Mouse (Mus musculus): ENCODE results near the gene Rhbdl1. TPM values are rescaled to one million over a fixed set of nuclear protein-coding genes. Genes with fewer than 3 reads are reported as not detected.

The Rhbdl1 gene
- polyA plus RNA-seq, 1 experiment from 2014 or later: 2.5 TPM

DNA sequence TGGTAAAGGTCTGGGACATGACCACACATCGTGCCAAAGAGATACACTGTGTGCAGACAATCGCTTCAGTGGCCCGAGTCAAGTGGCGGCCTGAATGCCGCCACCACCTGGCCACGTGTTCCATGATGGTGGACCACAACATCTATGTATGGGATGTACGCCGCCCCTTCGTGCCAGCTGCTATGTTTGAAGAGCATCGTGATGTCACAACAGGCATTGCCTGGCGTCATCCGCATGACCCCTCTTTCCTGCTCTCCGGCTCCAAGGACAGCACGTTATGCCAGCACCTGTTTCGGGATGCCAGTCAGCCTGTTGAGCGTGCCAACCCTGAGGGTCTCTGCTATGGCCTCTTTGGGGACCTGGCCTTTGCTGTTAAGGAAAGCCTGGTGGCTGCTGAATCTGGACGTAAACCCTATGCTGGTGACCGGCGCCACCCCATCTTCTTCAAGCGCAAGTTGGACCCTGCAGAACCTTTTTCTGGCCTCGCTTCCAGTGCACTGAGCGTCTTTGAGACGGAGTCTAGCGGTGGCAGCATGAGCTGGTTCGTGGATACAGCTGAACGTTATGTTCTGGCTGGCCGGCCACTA, 11.0 kb downstream of the Rhbdl1 start:
- Histone ChIP-seq H3K9ac (ENCODE audit: low read length) (no peak overlapping the region), H3K27ac (ENCODE audit: low read length) (no peak overlapping the region), H3K4me2 (ENCODE audit: low read depth, low read length) (no peak overlapping the region), H3K4me3 (replicated peaks; ENCODE audit: low read length) (no peak overlapping the region), H3K4me1 (ENCODE audit: control insufficient read depth, insufficient read depth, low read length) (peaks cover 35% of the 10 kb centered on the region), H3K27me3 (ENCODE audit: control insufficient read depth, insufficient read depth, low read length) (peaks cover 3% of the 10 kb centered on the region; the same call in 1 of the 2 replicates), H3K9me3 (replicated peaks; ENCODE audit: control insufficient read depth, low read length) (no peaks in the 10 kb centered on the region), H3K36me3 (ENCODE audit: control insufficient read depth, insufficient read depth, low read length) (peaks cover 20% of the 10 kb centered on the region)
- no peak for ATAC-seq (ENCODE audit: insufficient read depth, low FRiP score)
- 93% methylated on average over 27 of the region's 27 CpGs for WGBS

DNA sequence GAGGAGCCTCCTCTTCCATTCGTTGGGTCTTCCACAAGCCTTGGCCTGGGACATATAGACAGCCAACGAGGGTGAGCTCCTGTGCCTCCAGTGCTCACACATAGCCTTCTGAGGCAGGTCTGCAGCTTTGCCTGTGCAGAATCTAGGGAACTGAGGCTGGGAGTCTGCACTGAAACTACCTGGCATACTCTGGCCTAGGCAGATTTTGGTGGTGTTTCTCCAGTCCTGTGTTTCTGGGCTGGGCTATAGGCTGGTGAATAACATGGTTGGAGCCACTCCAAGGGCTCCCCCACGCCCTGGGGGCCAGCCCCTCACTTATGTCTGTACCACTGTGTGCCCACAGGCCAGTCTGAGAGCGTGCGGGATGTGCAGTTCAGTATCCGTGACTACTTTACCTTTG, 11.8 kb downstream of the Rhbdl1 start:
- H3K4me3 ChIP-seq (replicated peaks; ENCODE audit: low read length): no peak overlapping the region
- peaks cover 3% of the 10 kb centered on the region; the same call in 1 of the 2 replicates for H3K27me3 ChIP-seq (ENCODE audit: control insufficient read depth, insufficient read depth, low read length)
- H3K36me3 ChIP-seq (ENCODE audit: control insufficient read depth, insufficient read depth, low read length): peaks cover 12% of the 10 kb centered on the region; the same call in 1 of the 2 replicates
- H3K9ac ChIP-seq (ENCODE audit: low read length): no peak overlapping the region; the same call in 1 of the 2 replicates
- no peak for ATAC-seq (ENCODE audit: insufficient read depth, low FRiP score)
- WGBS: 86% methylated on average over 6 of the region's 6 CpGs
- no peak overlapping the region for H3K4me2 ChIP-seq (ENCODE audit: low read depth, low read length)
- no peak overlapping the region for H3K27ac ChIP-seq (ENCODE audit: low read length)
- H3K9me3 ChIP-seq (replicated peaks; ENCODE audit: control insufficient read depth, low read length): no peaks in the 10 kb centered on the region
- H3K4me1 ChIP-seq (ENCODE audit: control insufficient read depth, insufficient read depth, low read length): peaks cover 27% of the 10 kb centered on the region

DNA sequence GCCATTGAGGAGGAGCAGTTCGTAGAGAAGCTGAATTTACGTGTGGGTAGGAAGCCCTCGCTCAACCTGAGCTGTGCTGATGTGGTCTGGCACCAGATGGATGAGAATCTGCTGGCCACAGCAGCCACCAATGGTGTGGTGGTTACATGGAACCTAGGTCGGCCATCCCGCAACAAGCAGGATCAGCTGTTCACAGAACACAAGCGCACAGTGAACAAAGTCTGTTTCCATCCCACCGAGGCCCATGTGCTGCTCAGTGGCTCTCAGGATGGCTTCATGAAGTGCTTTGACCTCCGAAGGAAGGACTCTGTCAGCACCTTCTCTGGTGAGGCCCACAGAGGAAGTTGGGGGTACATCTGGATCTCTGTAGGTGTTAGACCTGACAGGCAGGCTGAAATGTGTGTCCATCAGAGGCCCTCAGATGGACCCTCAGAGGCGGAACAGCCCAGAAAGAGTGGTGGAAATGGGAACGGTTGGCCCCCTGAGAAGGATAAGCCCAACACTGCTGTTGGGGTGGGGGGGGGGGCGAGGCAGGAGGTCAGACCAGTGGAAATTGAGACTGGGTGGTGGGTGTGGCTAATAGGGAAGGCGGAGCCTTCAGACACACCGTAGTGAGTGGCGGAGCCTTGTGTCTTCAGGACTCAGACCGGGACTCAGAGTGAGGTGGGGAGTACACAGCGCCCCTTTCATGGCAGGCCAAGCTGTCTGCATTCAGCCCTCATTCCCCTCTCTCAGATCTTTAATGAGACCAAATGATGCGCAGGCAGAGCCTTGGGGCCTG, 12.5 kb downstream of the Rhbdl1 start:
- peak overlapping the region; percentile 92 for H3K4me2 ChIP-seq (ENCODE audit: low read depth, low read length)
- H3K27ac ChIP-seq (ENCODE audit: low read length): no peak overlapping the region
- H3K9me3 ChIP-seq (replicated peaks; ENCODE audit: control insufficient read depth, low read length): no peaks in the 10 kb centered on the region
- H3K27me3 ChIP-seq (ENCODE audit: control insufficient read depth, insufficient read depth, low read length): peaks cover 8% of the 10 kb centered on the region
- 0 out of 2 replicates have a peak, but pooled peaks cover 12% of the 10 kb centered on the region for H3K36me3 ChIP-seq (ENCODE audit: control insufficient read depth, insufficient read depth, low read length)
- 66% methylated on average over 16 of the region's 17 CpGs for WGBS
- ATAC-seq (ENCODE audit: insufficient read depth, low FRiP score): no peak
- H3K9ac ChIP-seq (ENCODE audit: low read length): peak overlapping the region; percentile 83
- H3K4me1 ChIP-seq (ENCODE audit: control insufficient read depth, insufficient read depth, low read length): peaks cover 20% of the 10 kb centered on the region
- H3K4me3 ChIP-seq (replicated peaks; ENCODE audit: low read length): peak overlapping the region; percentile 67

DNA sequence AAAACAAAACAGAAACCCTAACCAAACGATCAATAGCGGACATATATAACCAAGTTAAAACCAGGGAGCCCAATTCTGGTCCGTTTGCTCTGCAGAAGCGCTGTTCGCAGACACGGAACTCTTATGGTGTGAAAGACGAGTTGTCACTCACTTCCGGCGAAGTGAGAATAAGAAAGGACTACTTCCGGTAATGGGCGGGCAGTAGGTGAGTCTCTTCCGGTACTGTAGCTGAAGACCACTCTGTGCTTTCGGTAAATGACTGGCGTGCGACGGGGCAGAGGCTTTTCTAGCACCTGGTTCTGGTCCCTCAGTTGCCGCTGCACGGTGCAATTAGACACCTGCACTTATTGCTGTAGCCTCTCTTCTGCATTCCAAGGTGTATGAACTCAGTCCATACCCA, 13.6 kb downstream of the Rhbdl1 start, which contains the start of gene Wdr24:
Gene Wdr24, plus strand, starts transcription at position 176 of the 400 bp plus-strand sequence.
- no peaks in the 10 kb centered on the region for H3K9me3 ChIP-seq (replicated peaks; ENCODE audit: control insufficient read depth, low read length)
- H3K27me3 ChIP-seq (ENCODE audit: control insufficient read depth, insufficient read depth, low read length): peaks cover 17% of the 10 kb centered on the region
- H3K36me3 ChIP-seq (ENCODE audit: control insufficient read depth, insufficient read depth, low read length): 0 out of 2 replicates have a peak, but pooled peaks cover 12% of the 10 kb centered on the region
- peak within 1 kb of the TSS; percentile 67 for H3K4me3 ChIP-seq (replicated peaks; ENCODE audit: low read length)
- peak within 1 kb of the TSS; percentile 92 for H3K4me2 ChIP-seq (ENCODE audit: low read depth, low read length)
- H3K9ac ChIP-seq (ENCODE audit: low read length): peak within 1 kb of the TSS; percentile 83
- peaks cover 22% of the 10 kb centered on the region for H3K4me1 ChIP-seq (ENCODE audit: control insufficient read depth, insufficient read depth, low read length)
- 1% methylated on average over 18 of the region's 18 CpGs for WGBS
- H3K27ac ChIP-seq (ENCODE audit: low read length): peak within 1 kb of the TSS; percentile 51
- ATAC-seq (ENCODE audit: insufficient read depth, low FRiP score): peak; percentile 53

DNA sequence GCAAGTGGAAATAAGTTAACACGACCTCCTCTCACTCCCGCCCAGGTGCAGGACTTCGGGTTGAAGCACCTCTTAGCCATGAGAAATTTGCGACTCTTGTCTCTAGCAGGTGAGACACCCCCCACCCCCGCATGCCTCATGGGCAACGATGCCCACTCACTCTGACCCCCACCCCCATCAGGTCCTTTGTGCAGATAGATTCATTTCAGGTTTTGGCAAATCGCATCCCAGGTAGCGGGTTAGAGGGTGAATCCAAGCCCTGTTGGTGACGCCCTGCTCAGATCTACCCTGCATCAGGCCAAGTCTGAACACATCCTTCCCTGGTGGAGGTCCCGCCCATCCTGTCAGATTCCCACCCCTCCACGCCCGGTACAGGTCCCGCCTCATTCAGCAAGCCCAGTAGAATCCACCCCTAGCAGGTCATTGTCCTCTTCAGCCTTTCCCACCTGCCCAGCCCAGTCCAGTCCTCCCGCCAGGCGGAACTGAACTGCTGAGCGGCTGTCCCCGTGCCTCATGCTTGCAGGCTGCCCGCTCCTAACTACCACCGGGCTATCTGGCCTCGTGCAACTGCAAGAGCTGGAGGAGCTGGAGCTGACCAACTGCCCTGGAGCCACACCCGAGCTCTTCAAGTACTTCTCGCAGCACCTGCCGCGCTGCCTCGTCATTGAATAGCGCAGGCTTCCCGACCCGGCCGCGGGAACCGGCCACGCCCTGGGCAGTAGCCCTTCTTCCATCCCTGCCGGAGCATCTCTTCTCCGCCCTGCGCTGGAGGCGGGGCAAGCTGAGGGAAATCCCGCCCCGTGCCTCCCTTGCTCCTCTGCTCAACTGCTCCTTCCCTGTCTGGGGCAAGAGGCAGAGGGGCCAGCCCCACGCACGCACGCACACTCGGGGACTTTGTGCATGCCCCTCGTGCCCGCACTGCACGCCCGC, 18.0 kb downstream of the Rhbdl1 start:
- H3K4me1 ChIP-seq (ENCODE audit: control insufficient read depth, insufficient read depth, low read length): peaks cover 7% of the 10 kb centered on the region
- peaks cover 26% of the 10 kb centered on the region for H3K27me3 ChIP-seq (ENCODE audit: control insufficient read depth, insufficient read depth, low read length)
- peak overlapping the region; percentile 26 for H3K4me3 ChIP-seq (replicated peaks; ENCODE audit: low read length)
- ATAC-seq (ENCODE audit: insufficient read depth, low FRiP score): peak; percentile 56; the same call in 1 of the 2 replicates
- peak overlapping the region; percentile 41 for H3K4me2 ChIP-seq (ENCODE audit: low read depth, low read length)
- H3K9ac ChIP-seq (ENCODE audit: low read length): 0 out of 2 replicates have a peak overlapping the region, but pooled peaks have one; percentile 2
- H3K9me3 ChIP-seq (replicated peaks; ENCODE audit: control insufficient read depth, low read length): no peaks in the 10 kb centered on the region
- WGBS: 7% methylated on average over 46 of the region's 46 CpGs
- H3K36me3 ChIP-seq (ENCODE audit: control insufficient read depth, insufficient read depth, low read length): no peaks in the 10 kb centered on the region
- no peak overlapping the region for H3K27ac ChIP-seq (ENCODE audit: low read length)

DNA sequence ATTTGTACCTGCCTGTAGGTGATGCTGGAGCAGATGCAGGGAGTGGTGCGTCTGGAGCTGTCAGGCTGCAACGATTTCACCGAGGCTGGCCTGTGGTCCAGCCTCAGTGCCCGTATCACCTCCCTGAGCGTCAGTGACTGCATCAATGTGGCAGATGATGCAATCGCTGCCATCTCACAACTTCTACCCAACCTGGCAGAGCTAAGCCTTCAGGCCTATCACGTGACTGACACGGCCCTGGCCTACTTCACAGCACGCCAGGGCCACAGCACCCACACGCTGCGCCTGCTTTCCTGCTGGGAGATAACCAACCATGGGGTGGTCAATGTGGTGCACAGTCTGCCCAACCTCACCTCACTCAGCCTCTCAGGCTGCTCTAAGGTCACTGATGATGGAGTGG, 19.4 kb downstream of the Rhbdl1 start:
- Histone ChIP-seq H3K36me3 (ENCODE audit: control insufficient read depth, insufficient read depth, low read length) (no peaks in the 10 kb centered on the region), H3K27me3 (ENCODE audit: control insufficient read depth, insufficient read depth, low read length) (peaks cover 26% of the 10 kb centered on the region)
- ATAC-seq (ENCODE audit: insufficient read depth, low FRiP score): no peak

DNA sequence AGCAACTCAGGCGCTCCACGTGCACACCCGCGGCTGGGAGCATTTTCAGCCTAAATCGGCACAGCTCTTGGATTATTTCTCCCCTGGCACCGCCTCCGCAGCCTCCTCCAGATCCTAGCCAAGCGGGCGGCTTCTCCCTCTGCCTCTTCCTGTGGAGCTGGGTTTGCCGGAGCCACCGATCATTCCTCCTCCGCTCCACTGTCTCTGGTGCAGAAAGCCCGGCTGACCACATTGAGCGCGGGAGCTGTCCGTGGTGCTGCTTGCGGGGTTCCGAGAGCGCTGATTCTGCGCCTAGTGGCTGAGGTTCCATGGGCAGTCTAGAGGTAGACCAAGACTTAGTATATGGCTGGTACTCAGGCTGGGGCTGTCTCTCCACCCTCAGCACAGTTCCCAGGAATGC, 23.6 kb downstream of the Rhbdl1 start:
- 2% methylated on average over 20 of the region's 20 CpGs for WGBS
- H3K9me3 ChIP-seq (replicated peaks; ENCODE audit: control insufficient read depth, low read length): no peaks in the 10 kb centered on the region
- no peak overlapping the region for H3K27ac ChIP-seq (ENCODE audit: low read length)
- no peak overlapping the region for H3K9ac ChIP-seq (ENCODE audit: low read length)
- H3K36me3 ChIP-seq (ENCODE audit: control insufficient read depth, insufficient read depth, low read length): no peaks in the 10 kb centered on the region
- H3K4me1 ChIP-seq (ENCODE audit: control insufficient read depth, insufficient read depth, low read length): 0 out of 2 replicates have a peak, but pooled peaks cover 2% of the 10 kb centered on the region
- H3K27me3 ChIP-seq (ENCODE audit: control insufficient read depth, insufficient read depth, low read length): peaks cover 30% of the 10 kb centered on the region
- no peak overlapping the region for H3K4me3 ChIP-seq (replicated peaks; ENCODE audit: low read length)
- peak; percentile 28; the same call in 1 of the 2 replicates for ATAC-seq (ENCODE audit: insufficient read depth, low FRiP score)
- no peak overlapping the region for H3K4me2 ChIP-seq (ENCODE audit: low read depth, low read length)

More for the DNA sequence above, 19.4 kb downstream of the Rhbdl1 start:
- H3K27ac ChIP-seq (ENCODE audit: low read length): no peak overlapping the region
- no peak overlapping the region for H3K4me3 ChIP-seq (replicated peaks; ENCODE audit: low read length)
- no peak overlapping the region for H3K9ac ChIP-seq (ENCODE audit: low read length)
- 74% methylated on average over 11 of the region's 11 CpGs for WGBS
- H3K4me2 ChIP-seq (ENCODE audit: low read depth, low read length): no peak overlapping the region
- peaks cover 4% of the 10 kb centered on the region; the same call in 1 of the 2 replicates for H3K4me1 ChIP-seq (ENCODE audit: control insufficient read depth, insufficient read depth, low read length)
- no peaks in the 10 kb centered on the region for H3K9me3 ChIP-seq (replicated peaks; ENCODE audit: control insufficient read depth, low read length)

DNA sequence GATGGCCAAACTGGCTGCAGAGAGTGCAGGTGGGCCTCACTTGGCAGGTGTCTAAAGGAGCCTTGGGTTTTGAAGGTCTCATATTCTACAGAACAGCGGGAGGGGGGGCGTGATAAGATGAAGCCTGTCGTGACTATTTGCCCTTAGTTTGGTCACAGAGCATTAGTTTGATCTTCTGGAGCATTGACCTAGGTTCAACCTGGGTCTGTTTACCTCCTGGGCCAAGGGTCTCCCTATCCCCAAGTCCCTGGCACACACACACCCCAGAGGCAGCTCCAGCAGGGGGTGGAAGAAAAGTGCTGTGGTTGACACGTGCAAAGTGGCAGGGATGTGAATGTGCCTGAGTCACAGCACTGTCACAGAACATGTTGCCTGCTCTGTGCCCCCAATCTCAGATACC, 26.2 kb downstream of the Rhbdl1 start:
- H3K36me3 ChIP-seq (ENCODE audit: control insufficient read depth, insufficient read depth, low read length): no peaks in the 10 kb centered on the region
- H3K4me2 ChIP-seq (ENCODE audit: low read depth, low read length): no peak overlapping the region
- ATAC-seq (ENCODE audit: insufficient read depth, low FRiP score): no peak
- 0 out of 2 replicates have a peak, but pooled peaks cover 2% of the 10 kb centered on the region for H3K4me1 ChIP-seq (ENCODE audit: control insufficient read depth, insufficient read depth, low read length)
- no peak overlapping the region for H3K27ac ChIP-seq (ENCODE audit: low read length)
- H3K9ac ChIP-seq (ENCODE audit: low read length): no peak overlapping the region
- H3K4me3 ChIP-seq (replicated peaks; ENCODE audit: low read length): no peak overlapping the region
- peaks cover 27% of the 10 kb centered on the region for H3K27me3 ChIP-seq (ENCODE audit: control insufficient read depth, insufficient read depth, low read length)
- H3K9me3 ChIP-seq (replicated peaks; ENCODE audit: control insufficient read depth, low read length): no peaks in the 10 kb centered on the region
- 62% methylated on average over 4 of the region's 4 CpGs for WGBS

Measured in stomach, embryonic 16.5 days (tissue).